Mouse (Mus musculus) thymus, adult 2 months (tissue): ENCODE data around the gene Naa38.

Experiments
- CTCF ChIP-seq: fragments of 200-500 bp; IDR thresholded peaks from 2 replicates; pipeline ENCODE4 v1.5.1; 2012; ENCODE audit warnings: mild to moderate bottlenecking, control low read depth, low read length, moderate library complexity, borderline replicate concordance; ENCODE audit not compliant: control insufficient read depth, poor library complexity, insufficient read depth; ENCODE audit errors: extremely low read depth
- POLR2A ChIP-seq: fragments of 200-500 bp; IDR thresholded peaks from 2 replicates; pipeline ENCODE4 v1.6.1; 2012; ENCODE audit warnings: mild to moderate bottlenecking, low read length, control low read depth, moderate library complexity; ENCODE audit not compliant: control insufficient read depth, poor library complexity, insufficient read depth; ENCODE audit errors: extremely low read depth

- no peak for TF ChIP-seq CTCF
- TF ChIP-seq POLR2A: no peak
Measured at GRCm38 (mm10) chr11:69372056-69372779, 23.1 kb upstream of the Naa38 start.
